Mouse (Mus musculus) erythroblast, adult 5-6 weeks (primary cell): ENCODE measurements at regions not wholly inside any gene's neighbourhood (a gene's known extent, or its start where the extent isn't known, plus 50 kb on each side); places are given as distances from the start of the nearest gene placed in this dataset.

Experiments
- ATAC-seq: replicated peaks from 2 replicates; pipeline ENCODE4 v1.8.0; 2016; ENCODE audit warnings: moderate number of reproducible peaks, mild to moderate bottlenecking, moderate TSS enrichment, inconsistent platforms; ENCODE audit not compliant: poor library complexity, low FRiP score, severe bottlenecking

DNA sequence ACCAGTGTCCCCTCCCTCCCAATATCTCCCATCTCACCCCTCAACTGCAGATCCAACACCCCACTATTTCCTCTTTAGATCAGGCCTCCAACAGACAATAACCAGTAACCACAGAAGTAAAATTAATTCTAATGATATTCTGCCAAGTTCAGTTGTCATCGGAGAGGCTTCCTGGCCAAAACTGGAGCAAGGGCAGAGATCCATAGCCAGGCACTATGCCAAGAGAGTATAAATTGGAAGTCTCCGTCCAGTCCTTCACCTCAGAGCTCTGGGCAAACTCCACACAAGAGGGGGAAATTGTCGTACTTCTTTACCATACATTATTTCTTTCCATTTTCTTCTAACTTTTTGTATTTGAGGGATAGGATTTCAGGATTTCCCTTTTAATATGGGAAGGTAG, 1353.4 kb upstream of the Aga start:
- no peak for ATAC-seq

DNA sequence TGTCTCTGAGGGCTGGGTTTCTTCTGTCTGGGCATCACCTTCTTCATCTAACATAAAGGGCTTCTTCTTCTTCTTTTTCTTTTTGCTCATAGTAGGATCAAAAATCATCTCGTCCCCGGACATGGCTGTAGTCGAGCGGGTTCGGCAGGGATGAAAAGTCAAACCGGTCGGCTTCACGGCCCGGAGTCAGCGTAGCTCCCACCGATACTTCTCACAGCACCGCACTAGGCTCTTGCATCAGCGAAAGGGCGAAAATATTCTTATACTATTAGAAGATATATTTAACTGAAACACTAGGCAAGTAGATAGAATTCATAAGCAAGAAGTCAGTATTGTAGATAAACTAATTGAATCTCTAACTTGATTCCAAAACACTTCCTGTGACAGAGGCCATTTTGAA, 1314.6 kb upstream of the Aga start:
- ATAC-seq: peak; percentile 98

DNA sequence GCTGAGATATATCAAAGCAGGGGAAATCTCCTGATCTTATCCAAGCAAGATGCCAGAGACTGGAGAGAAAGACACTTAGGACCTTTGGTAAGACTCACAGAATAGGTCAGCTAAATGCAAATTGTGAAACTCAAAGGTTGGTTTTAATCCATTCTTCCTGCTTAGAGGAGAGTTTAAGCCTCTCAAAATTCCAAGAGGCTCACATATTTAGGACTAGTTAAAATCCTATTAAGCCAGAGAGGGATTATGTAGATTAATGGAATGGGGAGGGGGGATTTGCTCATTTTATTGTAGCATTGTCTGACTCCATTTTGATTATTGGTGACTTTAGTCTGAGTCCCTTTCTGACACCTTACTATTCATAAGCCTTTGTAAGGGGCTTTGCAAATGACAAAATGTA, 1284.0 kb upstream of the Aga start:
- ATAC-seq: no peak

DNA sequence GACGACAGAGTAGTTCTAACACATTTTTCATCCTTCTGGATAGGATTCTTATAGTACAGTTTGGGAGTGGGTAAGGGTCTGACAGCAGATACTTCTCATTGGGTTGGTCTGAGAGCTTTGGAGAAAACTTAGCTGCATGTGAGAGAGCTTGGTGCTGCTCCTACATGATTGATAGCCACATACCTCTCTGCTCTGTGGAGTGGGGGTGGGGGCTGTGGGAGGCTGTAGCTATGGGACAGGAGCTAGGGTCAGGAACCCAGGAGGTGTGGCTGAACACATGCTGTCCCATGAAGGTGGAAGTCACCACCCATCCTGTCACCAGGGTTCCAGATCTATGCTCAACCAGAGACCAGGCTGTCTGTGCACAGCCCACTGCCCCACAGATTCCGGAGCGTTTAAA, 1255.5 kb upstream of the Aga start:
- no peak for ATAC-seq
